Mouse (Mus musculus): ENCODE data around the gene Ino80d.
"Not testable (repeated sequence)": the region's sequence is repeated elsewhere in the genome, so short reads cannot be mapped to it uniquely, and the experiment has no call there.

GRCm38 (mm10) chr1:63138586-63138985 lies 24.1 kb upstream of the Ino80d start:
- not testable (repeated sequence) for TF ChIP-seq CTCF, EP300 (IDR thresholded peaks at IDR 0.05; ENCODE audit: low read depth)

Measured in liver, postnatal 0 days (tissue).